Mouse (Mus musculus) layer of hippocampus, postnatal 36 days (tissue): ENCODE data around the gene Med9. TPM values are rescaled to one million over a fixed set of nuclear protein-coding genes. Genes with fewer than 3 reads are reported as not detected.
A peak's percentile ranks its signal among the peaks of the same experiment; 100 is the strongest.

Experiments used
- DNase-seq, 2 experiments: peaks; one replicate each; pipeline ENCODE4 v3.0.0; 2022
- total RNA-seq, 2 experiments: library from RNA; stranded (reverse); gene quantifications; 2 replicates each; pipeline ENCODE4 v1.2.3; 2021

Med9 gene
- total RNA-seq, 2 experiments from 2014 or later = 34.9 to 37.6 TPM

DNA sequence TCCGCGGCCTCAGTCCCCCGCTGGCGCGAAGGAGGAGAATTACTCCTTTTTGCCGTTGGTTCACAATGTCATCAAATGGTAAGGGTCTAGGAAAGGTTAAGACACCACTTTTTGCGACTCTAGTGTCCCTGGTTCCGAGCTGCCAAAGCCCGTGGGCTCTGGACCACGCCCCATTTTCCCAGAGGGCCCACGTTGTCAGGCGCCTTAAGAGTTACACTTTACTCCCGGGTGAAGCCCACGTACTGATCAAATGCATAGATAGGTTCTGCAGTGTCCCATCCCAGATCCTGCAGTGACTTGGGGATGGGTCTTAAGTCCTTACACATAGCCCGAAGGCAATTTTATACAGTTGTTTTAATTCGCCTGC is 378 bp downstream of the Med9 start:
- DNase-seq = no peak

DNA sequence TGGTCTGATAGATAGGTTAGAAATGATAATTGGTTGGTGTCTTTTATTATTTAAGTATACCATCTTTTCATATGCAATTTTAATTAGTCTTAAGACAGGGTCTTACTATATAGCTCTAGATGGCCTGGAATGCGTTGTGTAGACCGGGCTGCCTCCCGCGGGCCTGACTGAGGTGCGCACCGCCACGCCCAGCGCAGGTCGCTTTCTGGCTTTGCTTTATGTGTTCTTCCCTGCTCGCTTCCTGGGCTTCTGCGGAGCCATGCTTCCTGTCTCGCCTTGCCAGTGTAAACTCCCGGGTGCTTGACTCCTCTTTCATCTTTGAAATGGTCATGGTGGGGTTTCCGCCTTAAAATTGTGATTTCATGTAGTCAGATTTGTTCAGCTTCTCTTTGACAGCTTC is 4.9 kb downstream of the Med9 start:
- no peak for DNase-seq

DNA sequence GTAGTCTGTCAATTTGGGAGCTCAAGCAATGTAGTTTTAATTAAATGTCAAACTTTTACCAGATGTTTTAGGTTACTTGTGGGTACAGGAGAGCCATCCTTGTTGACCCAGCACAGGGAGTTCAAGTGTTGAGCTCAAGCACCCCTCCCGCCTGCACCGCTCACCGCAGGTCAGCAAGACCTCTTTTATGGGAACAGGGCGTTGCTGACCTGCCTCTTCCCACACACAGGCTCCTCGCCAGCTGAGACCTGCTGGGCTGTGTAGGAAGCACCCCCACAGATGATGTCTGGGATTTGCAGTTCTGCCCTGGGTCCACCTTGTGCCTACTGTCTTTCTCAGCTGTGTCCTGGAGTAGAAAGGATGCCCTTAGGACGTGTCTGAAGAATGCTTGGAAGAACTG is 8.7 kb downstream of the Med9 start:
- DNase-seq = no peak

DNA sequence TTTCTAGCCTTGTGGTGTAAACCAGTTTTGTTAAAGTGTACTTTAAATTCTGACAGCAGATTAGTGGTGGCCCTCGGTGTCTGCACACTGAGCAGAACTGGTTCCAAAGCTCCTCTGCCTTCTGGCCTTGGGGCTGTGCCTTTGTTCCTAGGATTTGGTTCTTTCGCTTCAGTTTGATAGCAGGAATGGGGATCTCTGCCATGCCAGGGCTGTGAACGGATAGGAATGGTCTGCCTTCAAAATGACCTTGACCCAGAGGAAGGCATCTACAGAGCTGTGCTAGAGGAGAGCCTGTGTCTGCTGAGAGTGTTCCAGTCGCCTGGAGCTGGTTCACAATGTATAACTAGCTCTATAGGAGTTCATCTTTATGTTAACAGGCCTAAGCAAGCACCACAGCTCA is 11.4 kb downstream of the Med9 start:
- DNase-seq = no peak

DNA sequence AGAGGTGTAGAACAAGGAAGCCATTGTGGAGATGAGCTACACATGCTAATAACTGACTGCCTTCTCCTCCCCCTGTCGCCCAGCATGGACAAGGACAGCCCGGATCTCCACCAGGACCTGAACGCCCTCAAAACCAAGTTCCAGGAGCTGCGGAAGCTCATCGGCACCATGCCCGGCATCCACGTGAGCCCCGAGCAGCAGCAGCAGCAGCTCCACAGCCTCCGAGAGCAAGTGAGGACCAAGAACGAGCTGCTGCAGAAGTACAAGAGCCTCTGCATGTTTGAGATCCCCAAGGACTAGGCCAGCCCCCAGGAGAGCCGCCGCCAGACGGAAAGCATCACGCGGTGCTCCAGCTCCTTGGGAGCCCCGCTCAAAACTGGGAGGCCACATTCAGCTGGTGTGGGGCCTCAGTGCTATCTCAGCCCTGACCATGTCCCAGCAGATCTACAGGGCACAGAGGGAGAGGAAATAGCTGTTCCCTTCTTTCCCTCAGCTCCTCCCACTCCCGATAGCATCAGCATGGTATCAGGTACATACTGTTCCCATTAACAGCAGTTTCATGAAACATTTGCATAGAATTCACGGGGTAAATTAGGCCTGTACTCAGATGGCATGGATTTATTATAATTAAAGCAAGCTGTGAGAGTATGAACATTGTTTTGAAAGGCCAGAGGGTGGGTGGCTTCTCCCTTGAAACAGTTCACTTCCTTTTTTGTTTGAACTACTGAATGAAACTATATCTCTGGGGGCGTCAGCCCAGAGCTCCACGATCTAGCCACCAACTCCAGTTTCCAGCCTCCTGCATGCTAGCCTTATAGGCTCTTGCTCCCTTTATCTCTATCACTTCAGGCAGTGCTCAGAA is 12.7 kb downstream of the Med9 start:
- DNase-seq = peak in 1 of 2 experiments; percentile 25

DNA sequence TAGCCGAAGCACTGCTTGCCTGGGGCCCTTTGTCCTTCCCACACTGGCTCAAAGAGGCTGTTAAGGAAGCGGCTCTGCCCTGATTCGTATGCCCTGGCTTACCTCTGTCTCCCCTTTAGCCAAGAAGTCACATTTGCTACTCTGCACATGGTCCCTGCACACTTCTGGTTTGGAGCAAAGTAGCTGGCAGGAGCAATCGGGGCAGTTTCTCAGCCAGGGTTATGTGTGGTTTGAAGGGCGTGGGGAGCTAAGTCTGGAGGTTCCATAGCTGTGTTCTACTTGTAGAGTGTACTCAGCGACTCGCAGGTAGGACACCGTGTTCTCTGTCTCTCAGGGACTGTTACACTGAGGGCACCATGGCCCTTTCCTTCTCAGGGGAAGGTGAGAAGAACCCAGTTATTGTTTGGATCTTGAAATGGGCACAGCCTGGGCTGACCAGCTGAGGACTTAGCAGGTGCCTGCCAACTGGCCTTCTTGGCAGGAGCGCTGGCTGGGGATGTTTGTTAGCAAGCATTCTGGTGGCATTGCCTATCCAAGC is 13.4 kb downstream of the Med9 start:
- DNase-seq = peak; percentile 16 to 24

DNA sequence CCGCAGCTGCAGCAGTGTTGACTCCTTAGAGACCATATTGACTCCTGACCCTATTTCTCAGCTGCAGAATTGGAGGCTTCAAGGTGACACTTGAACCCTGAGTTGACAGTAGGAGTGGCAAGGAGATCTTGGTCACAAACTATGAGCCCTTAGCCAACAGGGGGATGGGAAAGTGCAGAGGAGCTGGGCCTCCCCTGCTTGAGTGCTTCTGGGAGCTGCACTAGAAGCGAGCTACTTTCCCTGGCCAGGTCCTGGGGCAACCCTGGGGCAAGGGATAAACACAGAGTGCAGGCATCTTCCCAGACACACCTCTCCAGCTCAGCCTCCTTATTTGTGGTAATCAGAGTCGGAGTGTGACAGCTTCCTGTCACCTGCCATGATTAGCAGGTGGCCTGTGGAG is 14.6 kb downstream of the Med9 start:
- no peak for DNase-seq

DNA sequence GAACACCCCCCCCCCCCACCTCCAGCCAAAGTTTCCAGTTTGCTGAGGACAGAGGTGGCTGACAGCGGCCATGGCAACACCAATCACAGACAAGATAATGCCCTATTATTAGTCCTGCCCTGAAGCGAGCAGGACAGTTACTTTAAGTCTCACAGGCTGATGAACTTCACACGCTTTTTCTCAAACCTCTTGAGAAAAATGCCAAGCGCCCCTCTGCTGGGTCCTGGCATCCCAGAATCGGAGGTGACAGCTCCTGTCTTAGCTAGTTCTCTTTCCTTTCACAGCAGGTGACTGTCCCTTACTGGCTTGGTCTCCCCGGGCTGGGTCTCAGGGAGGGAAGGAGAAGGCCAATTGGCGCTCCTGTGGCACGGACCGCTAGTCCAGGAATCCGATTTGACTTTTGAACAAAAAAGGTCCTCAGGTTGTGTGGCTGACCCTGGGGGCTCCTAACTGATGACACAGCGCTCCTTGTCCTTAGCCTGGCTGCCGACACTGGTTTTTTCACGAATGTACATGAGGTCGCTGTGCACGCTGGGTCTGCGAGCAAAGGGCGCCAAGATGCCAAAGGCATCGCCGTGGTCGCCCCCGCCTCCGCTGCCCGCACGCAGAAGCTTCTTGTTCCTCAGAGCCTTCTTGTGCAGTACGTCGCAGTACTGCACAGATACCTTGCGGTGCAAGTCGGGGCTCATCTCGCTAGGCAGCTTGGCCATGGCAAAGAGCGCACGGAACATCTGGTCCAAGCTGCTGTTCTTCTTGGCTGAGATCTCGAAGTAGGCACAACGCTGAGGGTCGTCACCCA is 15.6 kb downstream of the Med9 start:
- DNase-seq = peak in 1 of 2 experiments; percentile 23

DNA sequence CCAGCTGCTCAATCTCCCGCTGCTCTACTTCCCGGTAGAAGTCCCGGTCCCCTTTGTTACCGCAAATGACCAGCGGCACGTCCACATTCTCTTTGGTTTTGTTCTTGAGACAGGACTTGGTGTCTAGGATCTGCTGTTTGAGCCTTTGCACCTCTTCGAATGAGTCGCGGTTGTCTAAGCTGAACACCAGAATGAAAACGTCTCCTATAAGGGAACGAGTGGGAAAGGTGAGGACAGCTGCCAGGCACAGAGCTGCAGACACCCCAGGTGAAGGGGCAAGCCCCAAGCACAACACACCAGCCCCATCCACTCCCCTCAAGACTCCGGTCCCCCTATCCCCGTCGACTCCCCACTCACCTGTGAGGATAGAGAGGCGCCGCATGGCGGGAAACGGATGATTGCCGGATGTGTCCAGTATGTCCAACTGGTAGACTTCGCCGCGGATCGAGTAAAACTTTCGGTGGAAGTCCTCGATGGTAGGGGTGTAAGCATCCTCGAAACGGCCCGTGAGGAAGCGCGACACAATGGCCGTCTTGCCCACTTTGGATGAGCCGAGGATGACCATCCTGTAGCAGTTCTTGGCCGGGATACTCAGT is 16.3 kb downstream of the Med9 start:
- peak; percentile 19 to 29 for DNase-seq

DNA sequence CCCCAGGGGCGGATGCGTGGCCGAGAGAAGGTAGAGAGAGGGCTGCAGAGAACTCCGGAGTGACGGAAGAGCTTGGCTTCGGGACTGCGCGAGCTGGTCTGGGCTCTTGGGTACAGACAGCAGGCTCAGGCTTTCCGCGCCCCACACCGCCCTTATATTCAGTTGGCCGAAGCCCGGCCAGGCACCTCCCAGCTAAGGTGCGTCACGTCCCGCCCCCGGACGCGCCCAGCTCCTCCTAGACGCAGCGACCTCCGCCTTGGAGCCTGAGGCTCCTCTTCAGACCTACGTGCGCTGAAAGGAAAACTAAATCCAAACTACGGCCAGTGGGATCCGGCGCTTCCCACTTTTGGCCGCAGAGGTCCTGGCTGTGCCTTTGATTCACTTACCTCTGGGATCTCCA is 16.8 kb downstream of the Med9 start, which contains the start of gene Rasd1:
Gene Rasd1 (minus strand): TSS at position 127 of the 400 bp plus-strand sequence.
- DNase-seq = peak; percentile 60 to 66

DNA sequence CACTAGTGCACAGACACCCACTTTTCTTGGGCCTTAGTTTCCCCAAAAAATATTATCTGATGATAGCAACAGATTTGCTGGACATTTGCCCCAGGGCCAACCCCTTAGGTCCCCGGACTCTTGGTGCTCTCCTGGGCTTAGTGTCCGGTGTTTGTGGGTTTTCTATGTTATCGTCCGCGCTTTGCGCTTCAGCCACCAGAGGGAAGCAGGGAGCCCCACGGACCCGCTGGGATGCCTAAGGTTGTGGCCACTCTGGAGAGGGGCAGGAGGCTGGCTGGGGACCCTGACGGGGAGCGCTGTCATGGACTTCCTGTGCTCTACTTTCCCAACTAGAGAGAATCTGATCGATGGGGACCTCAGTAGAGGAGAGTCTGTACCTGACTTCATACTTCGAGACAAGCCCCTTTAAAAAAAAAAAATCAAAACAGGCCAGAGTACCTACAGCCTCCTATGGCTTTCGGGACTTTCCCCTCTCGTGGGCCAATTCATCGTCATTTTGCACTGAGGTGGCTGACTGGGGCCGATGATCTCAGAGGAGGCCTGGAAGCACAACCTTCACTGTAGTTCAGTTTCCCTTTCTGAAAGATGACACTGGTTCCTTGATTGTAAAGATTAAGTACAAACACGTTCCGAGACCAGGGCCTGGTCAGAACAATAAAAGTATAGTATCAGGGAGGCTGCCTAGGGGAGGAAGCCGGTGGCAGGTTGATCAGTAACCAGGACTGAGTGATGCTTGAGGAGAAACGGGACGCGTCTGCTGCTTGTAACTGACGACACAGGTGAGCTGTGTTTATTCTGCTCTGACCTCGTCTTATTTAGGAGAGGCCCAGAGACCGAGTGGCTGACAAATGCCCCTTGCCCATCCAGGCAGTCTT is 17.5 kb downstream of the Med9 start:
- DNase-seq = peak; percentile 73 to 74

DNA sequence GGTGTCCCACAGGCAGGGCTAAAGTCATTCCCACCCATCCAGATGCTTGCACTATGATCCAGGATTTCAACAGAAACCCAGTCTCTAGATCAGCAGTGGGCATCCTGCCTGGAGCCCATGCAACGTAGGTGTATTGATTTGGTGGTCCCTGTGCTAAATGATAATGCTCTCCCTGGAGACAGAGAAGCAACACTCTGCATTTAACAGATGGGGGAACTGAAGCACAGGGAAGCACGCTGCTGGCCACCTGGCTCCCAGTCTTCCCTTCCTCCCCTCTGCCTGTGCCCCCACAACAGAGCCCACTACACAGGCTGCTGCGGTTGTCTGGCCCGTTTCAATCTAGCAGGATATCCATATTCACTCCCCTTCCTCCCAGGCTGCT is 18.1 kb downstream of the Med9 start:
- peak; percentile 40 to 55 for DNase-seq

DNA sequence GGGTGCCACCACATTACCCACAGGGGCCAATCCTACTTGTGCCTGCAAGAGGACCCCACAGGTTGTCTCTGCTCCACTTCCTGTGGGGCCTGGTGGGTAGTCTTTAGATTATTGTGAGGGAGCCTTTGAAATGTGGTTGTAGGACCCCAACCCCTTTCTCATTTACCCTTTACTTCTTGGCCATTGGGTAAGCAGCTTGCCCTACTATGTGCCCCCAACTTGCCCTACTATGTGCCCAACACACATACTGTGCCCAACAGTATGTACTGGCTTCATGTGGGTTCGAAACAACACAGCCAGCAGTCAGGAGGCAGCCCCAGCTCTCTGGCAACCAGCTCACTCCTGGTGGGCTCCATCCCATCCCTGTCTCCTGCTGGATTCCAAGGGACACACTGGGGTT is 19.8 kb downstream of the Med9 start:
- DNase-seq = no peak

DNA sequence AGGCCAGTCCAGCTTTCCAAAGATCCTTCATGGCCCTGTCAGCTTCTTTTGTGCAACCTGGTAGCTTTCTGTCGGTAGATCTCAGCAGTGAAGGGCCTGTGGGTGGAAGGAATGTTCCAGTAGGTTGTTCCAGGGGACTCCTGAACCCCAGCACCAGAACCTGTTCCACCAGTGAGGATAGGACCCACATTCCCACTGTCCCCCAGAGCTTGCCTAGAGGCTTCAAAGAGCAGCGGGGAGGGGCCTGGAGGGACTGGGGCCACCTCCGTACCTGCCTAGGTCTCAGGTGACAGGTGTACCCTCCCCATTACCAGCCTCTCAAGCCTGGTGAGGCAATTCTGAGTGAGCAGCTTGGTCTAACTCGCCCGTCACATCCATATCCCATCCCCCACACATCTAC is 22.8 kb downstream of the Med9 start:
- no peak for DNase-seq

DNA sequence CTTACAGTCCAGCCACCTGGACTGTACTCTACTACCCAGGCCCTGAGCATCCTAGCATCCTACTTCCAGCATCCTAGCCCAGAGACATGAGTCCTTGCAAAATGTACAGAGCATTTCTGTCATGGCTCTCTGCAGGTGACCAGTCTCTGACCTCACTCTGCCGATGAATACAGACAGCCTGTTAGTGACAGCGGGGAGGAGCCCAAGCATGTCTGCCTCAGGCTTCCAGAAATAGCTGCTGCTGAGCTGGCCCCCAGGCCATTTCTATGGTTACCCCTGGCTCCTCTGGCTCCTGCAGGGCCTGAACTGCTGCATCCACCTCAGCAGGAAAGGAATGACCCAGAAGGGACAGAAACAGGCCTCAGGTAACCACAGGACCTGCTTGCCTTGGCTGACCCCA is 23.7 kb downstream of the Med9 start:
- no peak for DNase-seq

DNA sequence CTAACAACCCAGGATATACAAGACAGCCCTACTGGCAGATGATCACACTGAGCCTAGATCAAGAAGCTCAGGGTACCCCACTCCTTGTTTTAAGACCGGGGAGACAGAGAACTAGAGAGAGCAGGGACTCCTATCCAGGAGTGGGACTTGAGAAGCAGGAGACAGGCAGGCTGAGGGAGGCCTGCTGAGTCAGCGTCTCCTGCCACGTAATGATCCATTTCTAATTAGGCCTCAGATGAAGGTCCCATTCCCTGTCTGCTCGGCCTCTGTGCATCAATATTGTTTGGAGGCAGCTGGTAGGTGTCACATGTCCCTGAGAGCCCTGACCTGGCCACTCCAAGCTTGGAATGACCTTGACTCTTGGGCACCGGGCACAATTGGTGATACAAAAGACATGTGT is 25.4 kb downstream of the Med9 start:
- DNase-seq = no peak

DNA sequence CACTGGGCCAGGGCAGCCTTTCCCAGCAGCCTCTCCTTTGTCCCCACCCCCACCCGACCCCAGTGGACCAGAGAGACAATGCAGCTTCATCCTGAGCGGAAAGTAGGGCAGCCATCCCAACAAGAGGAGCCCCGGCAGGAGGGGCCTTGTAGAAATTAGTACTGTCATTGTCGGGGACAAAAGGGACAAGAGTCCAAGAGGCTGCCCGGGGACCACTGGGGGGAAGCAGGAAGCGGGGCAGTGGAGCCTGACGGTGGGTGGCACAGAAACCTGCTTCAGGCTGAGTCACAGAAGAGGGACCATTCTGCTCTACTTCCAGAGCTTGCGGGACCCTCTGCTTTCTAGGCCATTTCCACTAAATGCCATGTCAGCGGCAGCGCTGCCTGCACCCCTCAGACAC is 27.2 kb downstream of the Med9 start:
- DNase-seq = no peak

DNA sequence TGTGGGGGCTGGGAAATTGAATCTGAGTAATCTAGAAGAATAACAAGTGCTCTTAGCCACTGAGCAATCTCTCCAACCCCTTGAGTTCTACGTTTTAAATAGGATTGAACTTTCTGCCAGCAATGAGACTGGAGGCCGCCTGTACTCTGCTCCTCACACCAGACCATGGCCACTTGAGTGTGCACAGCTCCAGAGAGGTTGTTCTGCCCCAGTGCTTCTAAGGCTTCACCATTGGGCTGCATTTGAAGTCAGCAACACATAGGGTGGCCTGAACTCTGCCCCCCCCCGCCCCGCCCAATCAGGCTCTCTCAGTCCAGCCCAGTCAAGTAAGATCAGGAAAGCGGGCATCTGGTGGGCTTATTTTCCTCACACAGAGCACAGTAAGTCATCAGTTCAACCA is 29.8 kb downstream of the Med9 start:
- DNase-seq = no peak

DNA sequence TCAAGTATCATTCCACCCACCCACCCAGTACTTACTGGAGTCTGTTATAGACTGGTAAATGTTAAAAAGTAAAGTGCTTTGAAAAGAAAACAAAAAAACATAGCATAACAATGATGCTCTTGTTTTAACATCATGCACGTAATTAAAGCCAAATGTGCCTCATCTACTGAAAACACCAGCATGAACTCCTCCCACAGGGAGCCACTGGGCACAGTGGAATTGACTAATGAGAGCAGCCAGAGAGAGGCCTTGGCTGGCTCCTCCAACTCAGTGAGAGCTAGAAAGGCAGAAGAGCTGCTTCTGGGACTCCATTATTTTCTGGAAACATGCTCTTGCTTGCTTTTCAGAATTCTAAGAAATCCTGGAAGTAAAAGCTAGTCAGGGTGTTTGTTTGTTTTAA is 41.4 kb downstream of the Med9 start:
- DNase-seq = no peak

DNA sequence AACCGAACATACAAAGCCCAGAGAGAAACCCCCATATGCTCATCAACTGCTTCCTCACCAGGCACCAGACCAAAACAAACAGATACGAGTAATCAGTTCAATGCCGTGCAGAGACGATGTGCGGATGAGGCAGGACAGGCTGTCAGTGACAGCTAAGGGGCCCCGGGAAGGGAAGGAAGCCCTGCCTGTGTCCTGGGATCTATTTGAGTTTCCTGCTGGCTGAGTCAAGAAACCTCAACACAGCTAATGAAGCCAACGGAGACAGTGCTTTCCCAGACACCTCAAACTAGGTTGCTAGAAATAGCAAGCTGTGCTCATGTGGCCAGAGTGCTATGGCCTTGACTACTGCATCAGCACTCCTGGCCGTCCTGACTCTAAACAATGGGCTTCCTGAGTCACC is 43.4 kb downstream of the Med9 start:
- no peak for DNase-seq

DNA sequence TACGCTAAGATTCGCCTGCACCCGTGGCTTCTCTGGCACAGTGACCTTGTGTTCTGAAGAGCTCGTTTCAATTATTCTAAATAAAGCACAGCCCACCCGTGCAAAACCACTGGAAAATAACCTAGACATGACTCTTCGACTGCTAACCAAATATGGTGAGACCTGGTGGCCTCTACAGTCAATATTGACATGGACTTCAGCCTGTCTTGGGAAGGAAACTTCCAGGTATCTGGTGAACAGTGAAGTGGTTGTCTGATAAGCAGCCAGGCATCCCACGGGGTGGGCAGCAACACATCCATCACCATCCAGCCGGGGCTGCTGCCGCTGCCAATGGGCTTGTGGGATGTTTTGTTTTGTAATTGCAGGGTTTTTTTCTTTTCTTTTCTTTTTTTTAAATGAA is 46.3 kb downstream of the Med9 start:
- no peak for DNase-seq
